Mouse (Mus musculus) CH12.LX (cell line): ENCODE measurements around the gene Tceanc.

Experiments used
- CTCF ChIP-seq, 2 experiments: IDR thresholded peaks in 1 of 2; conservative IDR thresholded peaks in 1 of 2; 2 replicates each; pipeline ENCODE4 v1.5.1; 2011 to 2012; ENCODE audit warnings: low read depth in 2 of 2, low read length in 2 of 2, improper control_type of control experiment in 1 of 2, inconsistent platforms in 1 of 2, mild to moderate bottlenecking in 1 of 2, moderate library complexity in 1 of 2
- GABPA ChIP-seq: IDR thresholded peaks from 2 replicates; pipeline ENCODE4 v1.6.1; 2012; ENCODE audit warnings: low read depth, low read length, improper control_type of control experiment, inconsistent platforms; ENCODE audit not compliant: insufficient replicate concordance
- MAFK ChIP-seq: IDR thresholded peaks from 2 replicates; pipeline ENCODE4 v1.6.1; 2011; ENCODE audit warnings: low read length, improper control_type of control experiment; ENCODE audit not compliant: insufficient replicate concordance
- NELFE ChIP-seq: IDR thresholded peaks from 2 replicates; pipeline ENCODE4 v1.6.1; 2011; ENCODE audit warnings: low read depth, low read length, improper control_type of control experiment
- POLR2A ChIP-seq: IDR thresholded peaks from 2 replicates; pipeline ENCODE4 v1.6.1; 2011; ENCODE audit warnings: low read depth, mild to moderate bottlenecking, improper control_type of control experiment, low read length
- RCOR1 ChIP-seq: conservative IDR thresholded peaks from 2 replicates; pipeline ENCODE4 v1.6.1; 2012; ENCODE audit warnings: low read depth, mild to moderate bottlenecking, inconsistent platforms, low read length, improper control_type of control experiment
- ZC3H11A ChIP-seq: IDR thresholded peaks from 2 replicates; pipeline ENCODE4 v1.6.1; 2012; ENCODE audit warnings: low read depth, mild to moderate bottlenecking, inconsistent platforms, low read length, improper control_type of control experiment

DNA sequence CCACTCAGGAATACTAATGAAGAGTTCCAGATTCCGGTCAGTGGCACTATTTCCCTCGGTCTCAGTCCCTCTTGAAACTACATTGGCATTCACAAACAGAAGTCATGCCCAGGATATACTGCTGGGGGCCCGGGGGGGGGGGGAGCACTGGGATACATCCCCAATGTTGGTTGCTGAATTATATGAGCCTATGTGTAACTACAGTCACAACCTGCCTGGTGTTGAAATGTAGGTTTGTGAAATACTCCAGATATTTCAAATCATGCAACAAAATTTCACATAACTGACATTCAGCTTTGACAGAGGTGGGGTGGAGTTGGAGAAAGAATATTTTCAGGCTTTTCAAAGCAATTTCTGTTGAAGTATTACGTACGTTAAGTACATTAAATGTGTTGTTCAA lies 2.4 kb upstream of the Tceanc start:
- TF ChIP-seq POLR2A (no peak), GABPA (no peak), NELFE (no peak), MAFK (no peak), RCOR1 (no peak), ZC3H11A (no peak), CTCF (conservative IDR thresholded peaks at IDR 0.05 in 1 of 2, IDR thresholded peaks at IDR 0.05 in 1 of 2; ENCODE audit: low read depth in 2 of 2, low read length in 2 of 2) (no peak)
